Mouse (Mus musculus): ENCODE measurements around the gene Ciz1. TPM values are rescaled to one million over a fixed set of nuclear protein-coding genes. Genes with fewer than 3 reads are reported as not detected.
A peak's percentile ranks its signal among the peaks of the same experiment; 100 is the strongest.
"Not testable (repeated sequence)": the region's sequence is repeated elsewhere in the genome, so short reads cannot be mapped to it uniquely, and the experiment has no call there.

Ciz1 gene
- polyA plus RNA-seq, 1 experiment from 2014 or later = 41.1 TPM

DNA sequence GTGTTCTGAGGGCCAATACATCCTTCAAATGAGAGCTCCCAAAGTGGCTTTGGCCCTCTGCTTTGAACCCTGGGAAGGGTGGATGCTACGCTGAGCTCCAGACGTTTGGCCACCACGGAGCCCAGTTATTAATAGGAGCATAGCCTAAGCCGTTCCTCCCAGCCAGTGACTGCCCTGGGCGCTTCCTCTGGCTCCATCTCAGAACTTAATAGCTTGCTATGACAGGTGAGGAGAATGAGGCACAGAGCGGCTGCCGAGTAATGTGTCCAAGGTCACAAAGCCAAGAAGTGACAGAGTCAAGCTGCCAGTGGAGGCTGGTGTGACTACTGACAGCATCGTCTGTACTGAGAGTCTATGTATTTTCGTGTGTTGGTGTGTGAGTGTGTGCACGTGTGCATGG is 4.1 kb downstream of the Ciz1 start:
- no peaks in the 10 kb centered on the region for H3K27me3 ChIP-seq (ENCODE audit: control insufficient read depth, insufficient read depth, low read length)
- DNase-seq (ENCODE audit: low spot score) (no peak), ATAC-seq (replicated peaks; ENCODE audit: insufficient number of reproducible peaks, low FRiP score, low TSS enrichment, low read depth) (no peak)
- no peak overlapping the region for H3K27ac ChIP-seq (replicated peaks; ENCODE audit: low read depth, low read length)
- WGBS = 65% methylated on average over 10 of the region's 10 CpGs
- H3K4me3 ChIP-seq (ENCODE audit: low read depth, low read length) = no peak overlapping the region
- H3K4me2 ChIP-seq (ENCODE audit: low read depth, low read length) = no peak overlapping the region
- no peaks in the 10 kb centered on the region for H3K9me3 ChIP-seq (replicated peaks; ENCODE audit: control insufficient read depth, low read length)
- no peaks in the 10 kb centered on the region for H3K36me3 ChIP-seq (replicated peaks; ENCODE audit: control insufficient read depth, insufficient read depth, low read depth, low read length)
- no peak overlapping the region for H3K9ac ChIP-seq (replicated peaks; ENCODE audit: low read length)
- H3K4me1 ChIP-seq (ENCODE audit: control insufficient read depth, insufficient read depth, low read length) = peaks cover 5% of the 10 kb centered on the region; the same call in 1 of the 2 replicates

DNA sequence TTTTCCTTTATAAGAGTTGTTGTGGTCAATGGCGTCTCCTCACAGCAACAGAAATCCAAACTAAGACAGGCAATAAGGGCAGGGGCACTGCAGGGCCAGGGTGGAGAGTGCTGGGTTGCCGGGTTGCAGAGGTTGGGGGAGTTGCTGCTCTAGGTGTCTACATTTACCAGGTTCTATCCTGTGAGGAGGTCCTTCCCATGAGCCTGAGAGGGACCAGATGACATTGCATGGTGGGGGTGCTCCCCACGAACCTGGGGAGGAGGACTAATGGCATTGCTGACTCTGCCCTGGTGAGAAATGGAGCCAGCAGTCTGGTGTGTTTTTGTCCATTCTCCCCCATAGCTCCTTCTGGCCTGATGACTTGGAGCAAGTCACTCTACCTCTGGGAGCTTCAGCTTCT is 5.6 kb downstream of the Ciz1 start:
- Histone ChIP-seq H3K27ac (replicated peaks; ENCODE audit: low read depth, low read length) (no peak overlapping the region), H3K36me3 (replicated peaks; ENCODE audit: control insufficient read depth, insufficient read depth, low read depth, low read length) (no peaks in the 10 kb centered on the region), H3K27me3 (ENCODE audit: control insufficient read depth, insufficient read depth, low read length) (no peaks in the 10 kb centered on the region), H3K4me3 (ENCODE audit: low read depth, low read length) (no peak overlapping the region), H3K9me3 (replicated peaks; ENCODE audit: control insufficient read depth, low read length) (no peaks in the 10 kb centered on the region), H3K9ac (replicated peaks; ENCODE audit: low read length) (no peak overlapping the region), H3K4me1 (ENCODE audit: control insufficient read depth, insufficient read depth, low read length) (no peaks in the 10 kb centered on the region), H3K4me2 (ENCODE audit: low read depth, low read length) (no peak overlapping the region)
- no peak for ATAC-seq (replicated peaks; ENCODE audit: insufficient number of reproducible peaks, low FRiP score, low TSS enrichment, low read depth)
- WGBS = 73% methylated on average over 3 of the region's 3 CpGs
- no peak for DNase-seq (ENCODE audit: low spot score)

DNA sequence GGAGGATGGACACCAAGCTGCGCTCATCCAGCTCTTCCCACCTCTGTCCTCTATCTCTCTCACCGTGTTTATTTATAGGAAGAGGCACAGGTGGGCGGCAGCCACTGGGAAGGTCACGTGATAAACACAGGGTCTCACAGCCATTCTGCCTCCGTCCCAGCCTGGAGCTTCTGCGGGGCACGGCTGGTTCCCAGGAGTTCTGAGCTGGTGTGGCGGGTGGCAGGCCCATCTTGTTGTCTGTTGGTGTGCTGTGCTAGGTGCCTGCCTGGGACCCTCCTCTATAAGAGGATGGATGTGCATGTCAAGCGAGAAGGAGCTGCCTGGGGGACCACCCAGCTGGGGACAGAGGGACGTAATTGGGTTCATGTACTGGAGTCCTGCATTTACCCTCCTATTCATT is 6.3 kb downstream of the Ciz1 start:
- no peak overlapping the region for H3K4me3 ChIP-seq (ENCODE audit: low read depth, low read length)
- H3K4me2 ChIP-seq (ENCODE audit: low read depth, low read length) = no peak overlapping the region
- H3K9me3 ChIP-seq (replicated peaks; ENCODE audit: control insufficient read depth, low read length) = no peaks in the 10 kb centered on the region
- H3K36me3 ChIP-seq (replicated peaks; ENCODE audit: control insufficient read depth, insufficient read depth, low read depth, low read length) = no peaks in the 10 kb centered on the region
- ATAC-seq (replicated peaks; ENCODE audit: insufficient number of reproducible peaks, low FRiP score, low TSS enrichment, low read depth) (no peak), DNase-seq (ENCODE audit: low spot score) (no peak)
- 70% methylated on average over 10 of the region's 10 CpGs for WGBS
- no peak overlapping the region for H3K9ac ChIP-seq (replicated peaks; ENCODE audit: low read length)
- H3K27ac ChIP-seq (replicated peaks; ENCODE audit: low read depth, low read length) = no peak overlapping the region
- no peaks in the 10 kb centered on the region for H3K27me3 ChIP-seq (ENCODE audit: control insufficient read depth, insufficient read depth, low read length)
- H3K4me1 ChIP-seq (ENCODE audit: control insufficient read depth, insufficient read depth, low read length) = no peaks in the 10 kb centered on the region

DNA sequence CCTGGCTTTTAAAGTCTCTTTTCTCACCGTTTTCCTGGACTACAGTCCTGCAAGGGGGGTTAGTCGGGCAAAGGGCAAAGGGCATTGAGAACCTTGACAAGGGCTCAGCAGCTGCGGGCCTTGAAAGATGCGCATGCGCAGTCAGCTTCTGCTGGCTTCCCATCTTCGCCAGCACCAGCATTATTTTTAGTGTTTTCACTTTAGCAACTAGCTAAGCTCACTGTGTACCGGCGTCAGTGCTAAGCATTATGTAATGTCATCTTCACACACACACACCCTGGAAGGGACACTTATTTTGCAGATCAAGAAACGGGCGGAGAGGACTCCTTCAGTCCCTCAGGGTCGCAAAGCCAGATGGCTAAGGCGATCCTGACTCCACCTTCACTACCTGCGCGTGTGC is 8.6 kb downstream of the Ciz1 start:
- no peak for ATAC-seq (replicated peaks; ENCODE audit: insufficient number of reproducible peaks, low FRiP score, low TSS enrichment, low read depth)
- peak overlapping the region; percentile 24 for H3K4me3 ChIP-seq (ENCODE audit: low read depth, low read length)
- H3K36me3 ChIP-seq (replicated peaks; ENCODE audit: control insufficient read depth, insufficient read depth, low read depth, low read length) = no peaks in the 10 kb centered on the region
- no peak overlapping the region for H3K27ac ChIP-seq (replicated peaks; ENCODE audit: low read depth, low read length)
- H3K9me3 ChIP-seq (replicated peaks; ENCODE audit: control insufficient read depth, low read length) = no peaks in the 10 kb centered on the region
- H3K9ac ChIP-seq (replicated peaks; ENCODE audit: low read length) = no peak overlapping the region
- H3K4me1 ChIP-seq (ENCODE audit: control insufficient read depth, insufficient read depth, low read length) = peaks cover 3% of the 10 kb centered on the region
- peak; percentile 81 for DNase-seq (ENCODE audit: low spot score)
- no peaks in the 10 kb centered on the region for H3K27me3 ChIP-seq (ENCODE audit: control insufficient read depth, insufficient read depth, low read length)
- WGBS = 2% methylated on average over 14 of the region's 14 CpGs
- peak overlapping the region; percentile 61 for H3K4me2 ChIP-seq (ENCODE audit: low read depth, low read length)

DNA sequence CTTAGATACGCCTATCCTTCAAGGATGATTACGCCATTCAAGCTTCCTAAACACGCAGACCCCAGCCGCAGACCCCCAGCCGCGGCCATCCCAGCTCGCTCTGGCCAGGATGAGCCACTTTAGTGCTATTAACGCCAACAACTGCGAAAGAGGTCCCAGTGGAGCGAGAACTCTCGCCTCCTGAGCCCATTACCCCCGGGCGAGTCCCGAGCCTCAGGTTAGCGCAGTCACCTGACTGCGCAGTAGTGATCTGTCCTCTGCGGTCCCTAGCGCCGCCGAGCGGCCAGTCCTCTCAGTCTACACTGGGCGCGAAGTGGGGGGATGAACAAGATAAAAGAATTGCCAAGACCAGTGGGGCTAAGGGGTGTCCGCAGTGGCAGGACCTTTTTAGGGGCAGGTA is 9.3 kb downstream of the Ciz1 start:
- DNase-seq (ENCODE audit: low spot score) (peak; percentile 75), ATAC-seq (replicated peaks; ENCODE audit: insufficient number of reproducible peaks, low FRiP score, low TSS enrichment, low read depth) (peak; percentile 81)
- Histone ChIP-seq H3K4me2 (ENCODE audit: low read depth, low read length) (peak overlapping the region; percentile 61), H3K9ac (replicated peaks; ENCODE audit: low read length) (0 out of 2 replicates have a peak overlapping the region, but pooled peaks have one; percentile 26), H3K4me1 (ENCODE audit: control insufficient read depth, insufficient read depth, low read length) (peaks cover 3% of the 10 kb centered on the region), H3K27ac (replicated peaks; ENCODE audit: low read depth, low read length) (no peak overlapping the region), H3K36me3 (replicated peaks; ENCODE audit: control insufficient read depth, insufficient read depth, low read depth, low read length) (no peaks in the 10 kb centered on the region), H3K27me3 (ENCODE audit: control insufficient read depth, insufficient read depth, low read length) (no peaks in the 10 kb centered on the region), H3K4me3 (ENCODE audit: low read depth, low read length) (peak overlapping the region; percentile 24), H3K9me3 (replicated peaks; ENCODE audit: control insufficient read depth, low read length) (no peaks in the 10 kb centered on the region)
- WGBS = 1% methylated on average over 24 of the region's 24 CpGs

DNA sequence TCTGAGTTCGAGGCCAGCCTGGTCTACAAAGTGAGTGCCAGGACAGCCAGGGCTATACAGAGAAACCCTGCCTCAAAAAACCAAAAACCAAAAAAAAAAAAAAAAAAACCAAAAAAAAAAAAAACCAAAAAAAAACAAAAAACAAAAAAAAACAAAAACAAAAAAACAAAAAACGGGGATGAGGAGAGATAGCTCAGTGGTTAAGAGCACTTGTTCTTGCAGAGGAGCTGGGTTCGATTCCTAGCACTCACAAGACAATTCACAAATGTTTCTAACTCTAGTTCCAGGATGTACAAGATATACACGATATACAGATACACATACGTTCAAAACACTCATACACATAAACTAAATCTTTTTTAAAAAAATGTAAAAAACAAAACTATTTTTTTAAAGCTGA is 10.1 kb downstream of the Ciz1 start:
- H3K36me3 ChIP-seq (replicated peaks; ENCODE audit: control insufficient read depth, insufficient read depth, low read depth, low read length); H3K4me1 ChIP-seq (ENCODE audit: control insufficient read depth, insufficient read depth, low read length); H3K9me3 ChIP-seq (replicated peaks; ENCODE audit: control insufficient read depth, low read length); H3K27me3 ChIP-seq (ENCODE audit: control insufficient read depth, insufficient read depth, low read length); H3K27ac ChIP-seq (replicated peaks; ENCODE audit: low read depth, low read length); ATAC-seq (replicated peaks; ENCODE audit: insufficient number of reproducible peaks, low FRiP score, low TSS enrichment, low read depth); DNase-seq (ENCODE audit: low spot score): not testable (repeated sequence)
- 42% methylated on average over 5 of the region's 5 CpGs for WGBS
- Histone ChIP-seq H3K4me2 (ENCODE audit: low read depth, low read length) (peak overlapping the region; percentile 75), H3K4me3 (ENCODE audit: low read depth, low read length) (peak overlapping the region; percentile 77), H3K9ac (replicated peaks; ENCODE audit: low read length) (peak overlapping the region; percentile 75)

DNA sequence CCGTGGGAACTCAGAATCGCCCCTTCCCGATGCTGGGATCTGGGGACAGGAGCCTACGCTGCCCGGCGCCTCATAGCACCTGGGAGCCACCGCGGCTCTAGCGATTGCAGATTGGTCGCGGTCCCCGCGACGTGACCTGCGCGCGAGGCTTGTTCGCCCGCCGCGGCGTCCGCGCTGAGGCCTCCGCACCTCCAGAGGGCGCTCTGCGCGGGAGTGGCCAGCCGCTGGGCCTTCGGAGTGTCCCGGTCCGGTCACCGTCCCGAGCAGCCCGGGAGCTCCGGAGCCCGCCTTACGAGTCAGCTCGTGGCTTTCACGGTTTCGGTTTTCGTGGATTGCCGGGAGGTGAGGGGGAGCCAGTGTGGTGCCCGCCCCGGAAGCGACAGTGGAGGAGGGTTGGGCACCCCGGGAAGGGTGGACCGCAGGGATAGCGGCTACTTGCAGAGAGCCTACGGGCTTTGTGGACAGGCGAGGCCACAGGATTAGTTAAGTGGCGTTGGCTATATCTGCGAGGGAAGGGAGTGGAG is 10.8 kb downstream of the Ciz1 start:
- no peaks in the 10 kb centered on the region for H3K9me3 ChIP-seq (replicated peaks; ENCODE audit: control insufficient read depth, low read length)
- peak overlapping the region; percentile 83 for H3K27ac ChIP-seq (replicated peaks; ENCODE audit: low read depth, low read length)
- H3K36me3 ChIP-seq (replicated peaks; ENCODE audit: control insufficient read depth, insufficient read depth, low read depth, low read length) = no peaks in the 10 kb centered on the region; the same call in 1 of the 2 replicates
- H3K9ac ChIP-seq (replicated peaks; ENCODE audit: low read length) = peak overlapping the region; percentile 75
- peak overlapping the region; percentile 77 for H3K4me3 ChIP-seq (ENCODE audit: low read depth, low read length)
- H3K4me1 ChIP-seq (ENCODE audit: control insufficient read depth, insufficient read depth, low read length) = peaks cover 3% of the 10 kb centered on the region
- H3K27me3 ChIP-seq (ENCODE audit: control insufficient read depth, insufficient read depth, low read length) = no peaks in the 10 kb centered on the region
- peak overlapping the region; percentile 75 for H3K4me2 ChIP-seq (ENCODE audit: low read depth, low read length)
- DNase-seq (ENCODE audit: low spot score) (peak; percentile 90), ATAC-seq (replicated peaks; ENCODE audit: insufficient number of reproducible peaks, low FRiP score, low TSS enrichment, low read depth) (peak; percentile 73)
- under 1% methylated on average over 53 of the region's 53 CpGs for WGBS

DNA sequence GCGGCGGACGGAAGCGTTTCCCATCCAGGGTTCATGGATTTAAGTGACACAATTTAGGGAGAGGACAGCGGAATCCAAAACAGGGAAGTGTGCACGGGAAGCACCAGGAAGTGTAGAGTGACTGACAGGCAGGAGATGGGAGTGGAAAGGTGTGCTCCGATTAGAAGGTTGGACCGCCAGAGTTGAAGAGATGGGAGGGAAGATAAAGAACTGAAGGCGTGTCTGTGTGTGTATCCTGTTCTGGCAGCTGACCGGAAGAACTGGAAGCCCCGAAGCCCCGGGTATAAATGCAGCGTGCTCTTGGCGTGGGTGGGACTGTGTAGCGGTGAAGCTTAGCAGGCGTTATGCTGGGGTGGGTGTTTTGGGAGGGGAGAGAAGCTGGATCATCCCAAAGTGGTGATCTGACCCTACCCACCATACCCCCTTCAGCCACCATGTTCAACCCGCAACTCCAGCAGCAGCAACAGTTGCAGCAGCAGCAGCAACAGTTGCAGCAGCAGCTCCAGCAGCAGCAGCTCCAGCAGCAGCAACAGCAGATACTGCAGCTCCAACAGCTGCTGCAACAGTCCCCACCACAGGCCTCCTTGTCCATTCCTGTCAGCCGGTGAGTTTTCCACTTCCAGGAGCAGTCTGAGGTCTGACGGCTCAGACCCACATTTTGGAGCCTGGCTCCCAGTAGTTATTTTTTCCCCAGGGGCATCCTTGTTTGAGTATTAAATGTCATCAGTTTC is 11.4 kb downstream of the Ciz1 start:
- no peaks in the 10 kb centered on the region; the same call in 1 of the 2 replicates for H3K36me3 ChIP-seq (replicated peaks; ENCODE audit: control insufficient read depth, insufficient read depth, low read depth, low read length)
- peak overlapping the region; percentile 83 for H3K27ac ChIP-seq (replicated peaks; ENCODE audit: low read depth, low read length)
- peak overlapping the region; percentile 77 for H3K4me3 ChIP-seq (ENCODE audit: low read depth, low read length)
- DNase-seq (ENCODE audit: low spot score) (peak; percentile 46), ATAC-seq (replicated peaks; ENCODE audit: insufficient number of reproducible peaks, low FRiP score, low TSS enrichment, low read depth) (peak; percentile 1; the same call in 1 of the 2 replicates)
- peak overlapping the region; percentile 75 for H3K4me2 ChIP-seq (ENCODE audit: low read depth, low read length)
- H3K4me1 ChIP-seq (ENCODE audit: control insufficient read depth, insufficient read depth, low read length) = peaks cover 3% of the 10 kb centered on the region
- H3K9ac ChIP-seq (replicated peaks; ENCODE audit: low read length) = peak overlapping the region; percentile 75
- no peaks in the 10 kb centered on the region for H3K9me3 ChIP-seq (replicated peaks; ENCODE audit: control insufficient read depth, low read length)
- 9% methylated on average over 19 of the region's 19 CpGs for WGBS
- no peaks in the 10 kb centered on the region for H3K27me3 ChIP-seq (ENCODE audit: control insufficient read depth, insufficient read depth, low read length)

Measured in embryonic facial prominence, embryonic 11.5 days (tissue).